Mouse (Mus musculus) limb, embryonic 15.5 days (tissue): ENCODE results near the gene Engase. TPM values are rescaled to one million over a fixed set of nuclear protein-coding genes. Genes with fewer than 3 reads are reported as not detected.

ENCODE experiments used
- ATAC-seq: fragments of 200-750 bp; cut with Nextera tagmentation; 2 replicates; pipeline ENCODE4 v1.8.0; 2017; ENCODE audit warnings: low read depth, moderate TSS enrichment; ENCODE audit not compliant: insufficient number of reproducible peaks, low FRiP score, low TSS enrichment
- H3K27ac ChIP-seq: fragments of 300-500 bp; sonication (generic); 2 replicates; pipeline ENCODE4 v1.5.1; 2015; ENCODE audit warnings: moderate library complexity, mild to moderate bottlenecking, inconsistent platforms
- H3K27me3 ChIP-seq: fragments of 300-500 bp; sonication (generic); 2 replicates; pipeline ENCODE4 v1.6.1; 2015; ENCODE audit warnings: inconsistent platforms
- H3K36me3 ChIP-seq: fragments of 300-500 bp; sonication (generic); 2 replicates; pipeline ENCODE4 v1.6.1; 2015; ENCODE audit warnings: inconsistent platforms
- H3K4me1 ChIP-seq: fragments of 300-500 bp; sonication (generic); 2 replicates; pipeline ENCODE4 v1.6.1; 2015; ENCODE audit warnings: inconsistent platforms
- H3K4me2 ChIP-seq: fragments of 300-500 bp; sonication (generic); 2 replicates; pipeline ENCODE4 v1.6.1; 2015; ENCODE audit warnings: mild to moderate bottlenecking, inconsistent platforms
- H3K4me3 ChIP-seq: fragments of 300-500 bp; sonication (generic); 2 replicates; pipeline ENCODE4 v1.5.1; 2015; ENCODE audit warnings: mild to moderate bottlenecking, inconsistent platforms
- H3K9ac ChIP-seq: fragments of 300-500 bp; sonication (generic); 2 replicates; pipeline ENCODE4 v1.6.1; 2015; ENCODE audit warnings: inconsistent platforms
- H3K9me3 ChIP-seq: fragments of 300-500 bp; sonication (generic); 2 replicates; pipeline ENCODE4 v1.6.1; 2016; ENCODE audit warnings: inconsistent platforms
- WGBS: fragments of 180-500 bp; shearing (Covaris S2); methylation state at CpG from one replicate; pipeline ENCODE4 v1.1.7; 2015; 5-methylcytosine and 5-hydroxymethylcytosine counted together
- polyA plus RNA-seq: library from polyadenylated mRNA; unstranded; fragments of >200 nt; fragmentation: Nextera tagmentation; extraction: Ambion mirVana; gene quantifications from 2 replicates; pipeline ENCODE4 v1.2.1, GENCODE M21; 2015

The Engase gene
- polyA plus RNA-seq, 1 experiment from 2014 or later: 6.6 TPM

DNA sequence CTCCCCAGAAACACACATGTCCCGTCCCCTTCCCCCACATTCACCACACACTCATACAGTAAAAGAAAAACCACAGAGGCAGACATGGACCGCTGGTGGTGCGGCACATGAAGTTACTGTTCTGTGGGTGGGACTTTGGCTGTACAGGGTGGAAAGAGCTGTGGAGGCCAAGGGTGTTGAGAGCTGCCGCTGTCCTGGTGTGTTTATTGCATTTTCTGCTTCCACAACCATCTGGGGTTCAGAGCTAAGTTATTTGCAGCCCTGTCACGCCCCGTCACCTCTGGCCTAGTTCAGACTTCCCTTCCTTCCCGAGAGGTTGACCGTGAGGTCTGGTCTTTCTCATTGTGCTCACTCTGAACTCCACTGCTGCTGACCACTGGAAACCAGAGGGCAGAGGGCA lies 17.6 kb upstream of the Engase start:
- Histone ChIP-seq H3K27me3 (no peaks in the 10 kb centered on the region), H3K36me3 (no peaks in the 10 kb centered on the region), H3K9me3 (no peaks in the 10 kb centered on the region), H3K27ac (no peak overlapping the region), H3K9ac (no peak overlapping the region), H3K4me1 (peaks cover 7% of the 10 kb centered on the region), H3K4me2 (no peak overlapping the region), H3K4me3 (no peak overlapping the region)
- ATAC-seq: no peak
- 28% methylated on average over 8 of the region's 8 CpGs for WGBS

DNA sequence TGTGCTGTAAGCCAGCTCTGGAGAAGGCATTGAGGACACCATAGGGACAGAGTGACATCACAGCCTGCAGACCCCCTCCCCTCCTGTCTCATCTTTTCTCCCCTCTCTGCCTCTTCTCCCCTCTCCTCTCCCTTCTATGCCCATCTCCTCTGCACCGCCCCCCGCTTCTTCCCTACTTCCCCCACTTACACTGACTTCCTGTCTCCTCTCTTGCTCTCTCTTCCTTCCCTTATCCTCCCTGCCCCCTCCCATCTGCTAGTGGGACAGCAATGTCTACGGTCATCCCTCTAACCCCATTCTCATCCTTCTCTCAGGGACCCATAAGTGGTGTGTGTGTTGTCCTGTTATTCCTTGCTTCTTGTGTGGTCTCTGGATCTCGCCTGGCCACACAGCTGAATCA lies 17.1 kb upstream of the Engase start:
- WGBS: 66% methylated on average over 4 of the region's 4 CpGs
- Histone ChIP-seq H3K9ac (no peak overlapping the region), H3K4me2 (no peak overlapping the region), H3K9me3 (no peaks in the 10 kb centered on the region), H3K27me3 (no peaks in the 10 kb centered on the region), H3K27ac (no peak overlapping the region), H3K36me3 (no peaks in the 10 kb centered on the region), H3K4me3 (no peak overlapping the region), H3K4me1 (peaks cover 7% of the 10 kb centered on the region)
- no peak for ATAC-seq

DNA sequence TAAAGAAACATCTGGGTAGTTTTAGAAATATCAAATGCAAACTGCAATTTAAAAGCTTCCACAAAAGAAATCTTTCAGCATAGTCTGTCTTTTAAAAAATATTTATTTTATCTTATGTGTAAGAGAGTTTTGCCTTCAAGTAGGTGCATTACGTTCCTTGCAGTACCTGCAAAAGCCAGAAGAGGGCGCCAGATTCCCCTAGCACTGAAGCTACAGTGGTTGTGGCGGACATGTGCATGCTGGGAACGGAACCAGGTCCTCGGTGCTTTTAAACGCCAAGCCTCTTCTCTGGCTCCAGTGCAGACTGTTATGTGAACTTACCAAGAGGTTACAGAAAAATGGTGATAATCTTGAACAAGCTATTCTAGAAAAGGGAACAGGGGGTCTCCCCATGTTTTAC lies 16.3 kb upstream of the Engase start:
- no peak overlapping the region for H3K4me2 ChIP-seq
- ATAC-seq: no peak
- H3K4me1 ChIP-seq: peaks cover 7% of the 10 kb centered on the region
- 65% methylated on average over 6 of the region's 6 CpGs for WGBS
- no peaks in the 10 kb centered on the region for H3K9me3 ChIP-seq
- H3K27ac ChIP-seq: no peak overlapping the region
- no peaks in the 10 kb centered on the region for H3K36me3 ChIP-seq
- no peak overlapping the region for H3K4me3 ChIP-seq
- no peaks in the 10 kb centered on the region for H3K27me3 ChIP-seq
- no peak overlapping the region for H3K9ac ChIP-seq

DNA sequence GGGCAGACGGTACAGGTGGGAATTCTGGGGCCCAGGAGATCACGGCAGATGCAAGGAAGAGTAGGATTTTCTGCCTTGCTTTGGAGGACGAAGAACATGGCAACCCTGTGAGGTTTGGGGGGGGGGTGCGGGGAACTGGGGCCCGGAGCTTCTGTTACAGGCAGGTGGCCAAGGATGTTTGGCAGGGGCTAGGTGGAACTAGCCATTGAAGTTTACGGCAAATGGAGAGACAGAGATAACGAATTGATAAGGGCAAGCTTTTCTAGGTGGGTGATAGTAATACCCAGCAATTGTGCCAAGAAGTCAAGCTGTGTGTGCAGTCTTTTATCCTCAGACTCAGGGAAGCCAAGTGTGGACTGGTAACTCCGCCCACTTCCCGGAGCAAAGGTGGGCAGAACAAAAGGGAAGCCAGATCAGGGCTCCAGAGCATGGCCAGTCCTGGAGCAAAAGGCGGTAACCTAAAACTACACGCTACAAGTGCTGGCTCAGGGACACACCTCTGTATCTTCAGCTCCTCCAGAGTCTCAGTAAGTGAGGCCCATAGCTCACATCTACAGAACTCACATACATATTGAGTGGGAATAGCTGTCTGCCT lies 9.1 kb upstream of the Engase start:
- Histone ChIP-seq H3K9ac (no peak overlapping the region), H3K4me3 (no peak overlapping the region), H3K9me3 (no peaks in the 10 kb centered on the region), H3K27ac (no peak overlapping the region), H3K4me1 (peaks cover 9% of the 10 kb centered on the region; the same call in 1 of the 2 replicates), H3K27me3 (no peaks in the 10 kb centered on the region), H3K4me2 (no peak overlapping the region), H3K36me3 (no peaks in the 10 kb centered on the region)
- ATAC-seq: no peak
- 63% methylated on average over 11 of the region's 11 CpGs for WGBS

DNA sequence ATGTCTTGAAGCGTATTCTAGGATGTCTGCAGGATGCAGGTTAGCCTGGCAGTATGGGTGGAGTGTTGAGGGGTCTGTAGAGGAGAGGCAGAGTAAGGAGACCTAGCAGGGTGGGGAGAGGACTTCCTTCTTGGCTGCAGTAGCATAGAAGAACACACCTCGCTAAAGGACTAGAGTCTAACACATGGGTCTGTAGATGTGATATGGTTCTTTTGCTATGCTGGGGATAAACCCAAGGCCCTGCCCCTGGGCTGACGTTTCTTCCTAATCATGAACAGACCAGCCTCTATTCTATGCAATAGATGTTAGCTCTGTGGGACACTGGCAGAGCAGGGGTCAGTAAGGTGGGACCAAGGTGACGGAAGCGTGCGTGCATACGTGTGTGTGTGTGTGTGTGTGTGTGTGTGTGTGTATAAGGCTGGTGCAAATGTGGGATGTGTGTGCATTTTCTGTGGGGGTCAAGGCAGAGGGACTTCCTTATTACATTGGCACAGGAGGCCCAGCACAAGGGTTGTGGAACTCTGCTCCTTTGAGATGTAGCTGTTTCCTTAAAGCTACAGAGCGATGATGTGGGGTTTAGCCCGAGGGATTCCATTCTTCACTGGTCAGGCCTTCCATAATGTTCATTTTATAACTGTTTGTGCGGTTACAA lies 7.0 kb upstream of the Engase start:
- Histone ChIP-seq H3K9me3 (no peaks in the 10 kb centered on the region), H3K27me3 (no peaks in the 10 kb centered on the region), H3K9ac (no peak overlapping the region), H3K4me3 (no peak overlapping the region), H3K27ac (0 out of 2 replicates have a peak overlapping the region, but pooled peaks have one; percentile 51), H3K4me1 (peaks cover 9% of the 10 kb centered on the region; the same call in 1 of the 2 replicates), H3K4me2 (no peak overlapping the region), H3K36me3 (no peaks in the 10 kb centered on the region)
- no peak for ATAC-seq
- 75% methylated on average over 10 of the region's 10 CpGs for WGBS

DNA sequence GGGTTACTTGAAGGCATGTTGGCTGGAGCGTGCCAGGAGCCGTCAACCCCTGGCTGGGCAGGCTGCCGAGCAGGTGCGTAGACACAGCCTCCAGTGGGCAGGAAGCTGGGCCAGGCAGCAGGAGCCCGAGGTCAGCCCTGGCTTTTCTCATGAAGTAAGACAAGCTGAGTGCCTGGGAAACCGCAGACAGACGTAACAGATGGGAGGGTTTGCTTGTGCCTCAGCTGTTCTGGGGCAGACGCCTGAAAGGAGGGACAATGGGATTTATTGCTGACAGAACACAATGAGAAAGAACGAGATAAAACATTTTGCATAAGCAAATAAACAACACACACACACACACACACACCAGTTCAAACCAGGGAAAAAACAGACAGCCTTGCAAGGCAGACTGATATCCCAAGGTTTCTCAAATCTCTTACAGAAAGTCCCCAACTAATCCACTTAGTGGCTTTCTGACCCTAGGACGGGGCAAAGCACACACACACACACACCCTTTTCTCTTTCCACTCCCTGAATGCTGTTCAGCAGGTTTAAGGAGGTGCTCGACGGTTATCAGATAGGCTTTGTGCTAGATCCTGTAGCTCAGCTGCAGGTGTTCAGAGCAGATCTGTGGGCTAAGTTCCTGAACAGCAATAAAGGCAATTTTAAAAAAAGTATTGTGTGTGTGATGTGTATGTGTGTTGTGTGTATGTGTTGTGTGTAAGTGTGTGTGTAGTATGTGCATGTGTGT lies 6.2 kb upstream of the Engase start:
- Histone ChIP-seq H3K9ac (no peak overlapping the region), H3K4me3 (no peak overlapping the region), H3K27ac (peak overlapping the region; percentile 51), H3K4me2 (no peak overlapping the region), H3K27me3 (no peaks in the 10 kb centered on the region), H3K9me3 (no peaks in the 10 kb centered on the region), H3K4me1 (peaks cover 9% of the 10 kb centered on the region; the same call in 1 of the 2 replicates), H3K36me3 (no peaks in the 10 kb centered on the region)
- WGBS: 23% methylated on average over 12 of the region's 12 CpGs
- peak; percentile 28; the same call in 1 of the 2 replicates for ATAC-seq

DNA sequence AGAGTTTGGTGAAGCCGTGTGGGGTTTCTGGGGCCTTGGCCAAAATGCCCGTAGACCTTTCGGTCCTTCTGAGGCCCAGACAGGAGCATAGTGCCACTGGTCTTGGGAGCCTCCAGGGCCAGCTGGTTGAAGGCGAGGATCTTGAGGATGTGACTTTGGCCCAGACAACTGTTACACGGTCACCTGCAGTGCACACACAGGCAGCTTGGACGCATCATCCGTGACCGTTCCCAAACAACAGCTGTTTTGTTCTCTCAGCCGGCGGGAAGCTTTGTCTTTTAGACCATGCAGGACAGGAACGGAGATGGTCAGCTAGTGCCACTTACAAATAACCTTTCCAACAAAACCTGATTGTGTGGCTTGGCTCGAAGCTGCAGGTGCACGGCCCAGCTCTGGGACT lies 5.0 kb upstream of the Engase start:
- Histone ChIP-seq H3K9me3 (no peaks in the 10 kb centered on the region), H3K36me3 (no peaks in the 10 kb centered on the region), H3K9ac (no peak overlapping the region), H3K4me2 (no peak overlapping the region), H3K4me1 (peaks cover 11% of the 10 kb centered on the region; the same call in 1 of the 2 replicates), H3K27me3 (no peaks in the 10 kb centered on the region), H3K4me3 (no peak overlapping the region), H3K27ac (no peak overlapping the region)
- WGBS: 83% methylated on average over 13 of the region's 13 CpGs
- no peak for ATAC-seq

DNA sequence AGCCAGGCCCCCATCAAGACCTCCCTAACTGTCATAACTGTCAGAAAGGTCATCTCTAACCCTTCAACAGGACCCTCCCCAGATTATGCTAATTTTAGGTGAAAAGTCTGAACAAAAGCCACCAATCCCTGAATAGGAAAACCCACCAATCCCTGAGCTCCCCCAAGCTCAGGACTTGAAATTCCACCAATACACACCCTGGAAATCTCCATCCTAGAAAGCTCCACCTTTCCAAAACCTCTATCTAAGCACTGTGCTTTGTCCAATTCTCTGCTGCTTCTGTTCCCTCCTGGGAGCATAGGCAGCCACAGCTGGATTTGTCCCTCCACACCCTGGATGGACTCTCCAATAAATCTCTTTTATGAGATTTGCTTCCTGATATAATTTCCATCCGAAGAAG lies 3.5 kb upstream of the Engase start:
- Histone ChIP-seq H3K27ac (no peak overlapping the region), H3K36me3 (no peaks in the 10 kb centered on the region), H3K9ac (no peak overlapping the region), H3K4me2 (no peak overlapping the region), H3K4me3 (no peak overlapping the region), H3K4me1 (peaks cover 18% of the 10 kb centered on the region), H3K9me3 (no peaks in the 10 kb centered on the region), H3K27me3 (no peaks in the 10 kb centered on the region)
- no peak for ATAC-seq
- 62% methylated on average over 1 of the region's 1 CpGs for WGBS

DNA sequence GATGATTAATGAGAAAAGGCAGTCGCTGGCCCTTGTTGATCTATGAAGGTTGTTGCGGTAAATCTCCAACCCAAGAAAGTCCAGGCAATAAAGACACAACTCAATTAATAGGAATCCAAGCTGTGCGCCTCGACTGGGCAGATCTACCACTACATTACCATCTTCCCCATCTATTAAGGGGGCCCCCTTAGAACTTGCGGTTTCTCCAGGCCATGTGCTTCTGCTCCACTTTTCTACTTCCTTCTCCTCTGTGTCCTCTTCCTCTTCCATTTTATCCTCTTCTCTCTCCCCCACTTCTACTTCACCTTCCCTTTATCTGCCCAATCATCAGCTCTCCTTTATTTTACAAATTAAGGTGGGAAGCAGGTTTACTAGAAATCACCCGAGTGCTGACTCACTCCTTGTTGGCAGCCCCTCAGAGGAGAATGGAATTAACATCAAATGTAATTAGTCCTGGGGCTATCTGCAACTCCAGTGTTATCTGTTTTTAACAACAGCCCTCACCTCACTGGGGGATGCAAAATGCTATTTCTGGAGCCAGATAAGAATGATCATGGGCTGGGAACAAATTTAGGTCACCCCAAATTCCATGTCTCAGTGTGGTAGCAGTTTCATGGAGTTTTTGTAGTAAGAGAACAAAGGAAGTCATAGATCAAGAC lies 2.7 kb upstream of the Engase start:
- no peaks in the 10 kb centered on the region for H3K9me3 ChIP-seq
- peaks cover 18% of the 10 kb centered on the region for H3K4me1 ChIP-seq
- 69% methylated on average over 6 of the region's 6 CpGs for WGBS

DNA sequence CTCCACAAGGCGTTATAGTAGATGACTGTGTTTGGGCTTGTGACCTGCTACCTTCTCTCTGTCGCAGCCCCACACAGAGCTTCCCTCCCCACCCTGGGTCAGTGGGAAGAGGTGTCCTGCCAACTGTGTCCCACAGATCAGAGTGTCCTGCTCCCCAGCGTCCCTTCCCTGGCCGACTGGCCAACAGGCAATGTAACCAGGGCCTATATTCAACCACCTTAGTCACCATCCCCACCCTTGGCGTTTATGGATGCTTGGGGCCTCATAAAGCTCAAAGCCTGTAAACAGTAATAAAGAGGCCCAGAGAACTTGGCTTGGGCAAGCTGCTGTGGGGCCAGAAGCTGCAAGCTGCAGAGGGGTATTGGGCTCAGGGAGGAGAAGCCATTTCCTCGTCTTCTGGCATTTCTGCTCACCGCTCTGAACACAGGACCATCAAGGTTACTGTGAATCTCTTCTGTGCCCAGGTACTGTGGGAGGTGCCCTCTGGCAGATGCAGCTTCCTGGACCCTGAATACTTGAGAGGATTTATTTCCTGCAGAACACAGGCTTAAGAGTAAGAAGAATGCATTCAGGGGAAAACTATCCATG lies 1.0 kb upstream of the Engase start:
- Histone ChIP-seq H3K4me1 (peaks cover 11% of the 10 kb centered on the region), H3K4me3 (no peak overlapping the region), H3K27ac (no peak overlapping the region), H3K27me3 (no peaks in the 10 kb centered on the region), H3K4me2 (no peak overlapping the region), H3K36me3 (no peaks in the 10 kb centered on the region), H3K9me3 (no peaks in the 10 kb centered on the region), H3K9ac (no peak overlapping the region)
- no peak for ATAC-seq
- 50% methylated on average over 7 of the region's 7 CpGs for WGBS

More for the DNA sequence above, 2.7 kb upstream of the Engase start:
- H3K27me3 ChIP-seq: no peaks in the 10 kb centered on the region
- no peak for ATAC-seq
- no peak overlapping the region for H3K27ac ChIP-seq
- no peak overlapping the region for H3K9ac ChIP-seq
- no peaks in the 10 kb centered on the region for H3K36me3 ChIP-seq
- H3K4me3 ChIP-seq: no peak overlapping the region
- H3K4me2 ChIP-seq: no peak overlapping the region

DNA sequence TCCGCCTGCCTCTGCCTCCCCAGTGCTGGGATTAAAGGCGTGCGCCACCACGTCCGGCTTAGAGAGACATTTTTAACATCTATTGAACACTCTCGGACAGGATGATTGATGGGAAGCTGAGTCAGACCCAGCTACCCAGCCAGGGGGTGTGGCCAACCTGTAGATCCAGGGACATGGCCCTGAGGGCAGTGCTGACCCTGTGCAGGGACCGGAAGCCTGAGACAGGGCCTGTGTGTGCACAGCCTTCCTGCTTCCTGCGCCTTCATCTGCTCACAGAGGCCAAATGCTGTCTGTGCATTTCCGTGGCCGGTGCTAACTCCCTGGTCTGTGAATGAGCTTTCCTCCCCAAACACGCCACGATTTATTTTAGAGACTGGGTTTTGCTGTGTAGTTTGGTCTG lies 3.1 kb downstream of the Engase start:
- no peak overlapping the region for H3K4me3 ChIP-seq
- no peak overlapping the region for H3K4me2 ChIP-seq
- peaks cover 10% of the 10 kb centered on the region for H3K4me1 ChIP-seq
- ATAC-seq: no peak
- H3K9me3 ChIP-seq: no peaks in the 10 kb centered on the region
- H3K27ac ChIP-seq: no peak overlapping the region
- peaks cover 32% of the 10 kb centered on the region; the same call in 1 of the 2 replicates for H3K36me3 ChIP-seq
- WGBS: 81% methylated on average over 12 of the region's 12 CpGs
- no peaks in the 10 kb centered on the region for H3K27me3 ChIP-seq
- H3K9ac ChIP-seq: no peak overlapping the region
